Mouse (Mus musculus): ENCODE data around the gene Tmem41b. TPM values are rescaled to one million over a fixed set of nuclear protein-coding genes. Genes with fewer than 3 reads are reported as not detected.
"Not testable (repeated sequence)": the region's sequence is repeated elsewhere in the genome, so short reads cannot be mapped to it uniquely, and the experiment has no call there.

The Tmem41b gene
- polyA plus RNA-seq (2015; fragmentation: Nextera tagmentation; extraction: Ambion mirVana) = 61.8 and 65.6 TPM in 2 replicates

- H3K27me3 ChIP-seq; H3K36me3 ChIP-seq; H3K9me3 ChIP-seq; ATAC-seq (ENCODE audit: low FRiP score, low read depth): not testable (repeated sequence)
- Histone ChIP-seq H3K4me1 (replicated peaks) (peaks cover 21% of the 10 kb centered on the region), H3K4me2 (peak within 1 kb of the TSS; percentile 71), H3K4me3 (peak within 1 kb of the TSS; percentile 59), H3K27ac (replicated peaks) (peak within 1 kb of the TSS; percentile 84), H3K9ac (peak within 1 kb of the TSS; percentile 60)
- WGBS = 36% methylated on average over 6 of the region's 6 CpGs
Measured at GRCm38 (mm10) chr7:109986775-109987174, at the start of gene Tmem41b. Gene Tmem41b (minus strand): TSS chr7:109986929.

- Histone ChIP-seq H3K9me3 (no peaks in the 10 kb centered on the region), H3K4me2 (no peak overlapping the region), H3K27me3 (no peaks in the 10 kb centered on the region), H3K4me3 (no peak overlapping the region), H3K27ac (replicated peaks) (no peak overlapping the region), H3K36me3 (peaks cover 33% of the 10 kb centered on the region), H3K4me1 (replicated peaks) (no peaks in the 10 kb centered on the region), H3K9ac (no peak overlapping the region)
- ATAC-seq (ENCODE audit: low FRiP score, low read depth) = no peak
- WGBS = 85% methylated on average over 3 of the region's 3 CpGs
Measured at GRCm38 (mm10) chr7:110030342-110030741, 43.6 kb upstream of the Tmem41b start.

- no peak for ATAC-seq (ENCODE audit: low FRiP score, low read depth)
- H3K4me1 ChIP-seq (replicated peaks) = no peaks in the 10 kb centered on the region
- H3K9ac ChIP-seq = no peak overlapping the region
- no peak overlapping the region for H3K4me2 ChIP-seq
- WGBS = 66% methylated on average over 1 of the region's 1 CpGs
- H3K27me3 ChIP-seq = no peaks in the 10 kb centered on the region
- H3K9me3 ChIP-seq = no peaks in the 10 kb centered on the region
- H3K4me3 ChIP-seq = no peak overlapping the region
- H3K36me3 ChIP-seq = peaks cover 32% of the 10 kb centered on the region
- no peak overlapping the region for H3K27ac ChIP-seq (replicated peaks)
Measured at GRCm38 (mm10) chr7:110028826-110029225, 42.1 kb upstream of the Tmem41b start.

DNA sequence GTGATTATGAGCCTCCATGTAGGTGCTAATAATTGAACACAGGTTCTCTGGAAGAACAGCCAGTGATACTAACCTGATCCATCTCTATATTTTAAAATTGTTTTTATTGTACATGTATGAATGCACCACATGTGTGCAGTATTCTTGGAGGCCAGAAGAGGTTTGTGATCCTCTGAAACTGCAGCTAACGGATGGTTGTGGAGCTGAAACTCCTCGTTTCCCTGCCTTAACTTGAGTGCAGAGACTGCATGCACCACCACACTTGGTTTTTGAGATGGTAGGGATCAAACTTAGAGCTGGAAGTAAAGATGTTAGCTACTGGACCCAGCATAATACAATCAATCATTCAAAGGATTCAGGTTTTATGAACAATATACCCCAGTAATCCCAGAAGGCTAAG lies 39.9 kb upstream of the Tmem41b start:
- ATAC-seq (ENCODE audit: low FRiP score, low read depth) = no peak

GRCm38 (mm10) chr7:110023553-110023952 lies 36.8 kb upstream of the Tmem41b start:
- Histone ChIP-seq H3K27ac (replicated peaks) (no peak overlapping the region), H3K36me3 (peaks cover 3% of the 10 kb centered on the region; the same call in 1 of the 2 replicates), H3K4me1 (replicated peaks) (peaks cover 19% of the 10 kb centered on the region), H3K27me3 (no peaks in the 10 kb centered on the region), H3K9me3 (no peaks in the 10 kb centered on the region), H3K9ac (no peak overlapping the region), H3K4me3 (no peak overlapping the region), H3K4me2 (no peak overlapping the region)
- no peak for ATAC-seq (ENCODE audit: low FRiP score, low read depth)
- WGBS = 98% methylated on average over 1 of the region's 1 CpGs

More for the DNA sequence above, 39.9 kb upstream of the Tmem41b start:
- no peak overlapping the region for H3K4me2 ChIP-seq
- H3K36me3 ChIP-seq = peaks cover 15% of the 10 kb centered on the region; the same call in 1 of the 2 replicates
- no peaks in the 10 kb centered on the region for H3K9me3 ChIP-seq
- no peak overlapping the region for H3K4me3 ChIP-seq
- no peak overlapping the region for H3K27ac ChIP-seq (replicated peaks)
- WGBS = 77% methylated on average over 2 of the region's 2 CpGs
- H3K4me1 ChIP-seq (replicated peaks) = no peaks in the 10 kb centered on the region
- H3K27me3 ChIP-seq = no peaks in the 10 kb centered on the region
- no peak overlapping the region for H3K9ac ChIP-seq

- Histone ChIP-seq H3K27me3 (no peaks in the 10 kb centered on the region), H3K9ac (peak overlapping the region; percentile 82), H3K9me3 (no peaks in the 10 kb centered on the region), H3K4me2 (peak overlapping the region; percentile 89), H3K4me3 (peak overlapping the region; percentile 79), H3K4me1 (replicated peaks) (peaks cover 19% of the 10 kb centered on the region), H3K27ac (replicated peaks) (peak overlapping the region; percentile 88), H3K36me3 (no peaks in the 10 kb centered on the region)
- WGBS = under 1% methylated on average over 42 of the region's 42 CpGs
- peak; percentile 77 for ATAC-seq (ENCODE audit: low FRiP score, low read depth)
Measured at GRCm38 (mm10) chr7:110018631-110019482, 32.1 kb upstream of the Tmem41b start.

GRCm38 (mm10) chr7:110018117-110018630 lies 31.4 kb upstream of the Tmem41b start, which contains the start of gene Ipo7:
Gene Ipo7 (plus strand): TSS chr7:110018274.
- WGBS = under 1% methylated on average over 48 of the region's 48 CpGs

DNA sequence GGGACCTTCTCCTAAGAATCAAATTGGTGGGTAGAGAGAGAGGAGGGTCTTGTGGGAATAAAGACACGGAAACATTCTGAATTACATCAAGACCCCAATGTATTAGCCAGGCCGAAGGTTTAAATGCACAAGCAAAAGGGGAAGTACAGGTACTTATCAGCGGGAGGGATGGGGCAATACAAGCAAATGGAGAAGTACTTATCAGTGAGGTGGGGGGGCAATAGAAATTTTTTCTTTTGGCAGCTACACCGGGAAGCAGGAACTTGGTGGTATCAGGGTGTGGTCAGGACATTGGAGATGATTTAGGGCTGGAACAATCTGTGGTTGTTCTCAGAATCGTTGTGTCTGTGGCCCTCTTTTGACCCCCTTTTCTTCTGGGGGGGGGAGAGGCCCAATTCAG lies 27.5 kb upstream of the Tmem41b start:
- no peak overlapping the region for H3K4me2 ChIP-seq
- peaks cover 4% of the 10 kb centered on the region for H3K4me1 ChIP-seq (replicated peaks)
- WGBS = 88% methylated on average over 5 of the region's 5 CpGs
- no peak overlapping the region for H3K9ac ChIP-seq
- no peaks in the 10 kb centered on the region for H3K9me3 ChIP-seq
- H3K36me3 ChIP-seq = no peaks in the 10 kb centered on the region
- no peak overlapping the region for H3K4me3 ChIP-seq
- no peaks in the 10 kb centered on the region for H3K27me3 ChIP-seq
- no peak for ATAC-seq (ENCODE audit: low FRiP score, low read depth)
- H3K27ac ChIP-seq (replicated peaks) = no peak overlapping the region

More at GRCm38 (mm10) chr7:110018117-110018630, 31.4 kb upstream of the Tmem41b start, which contains the start of gene Ipo7:
- Histone ChIP-seq H3K4me2 (peak within 1 kb of the TSS; percentile 89), H3K27me3 (no peaks in the 10 kb centered on the region), H3K36me3 (no peaks in the 10 kb centered on the region), H3K4me3 (peak within 1 kb of the TSS; percentile 79), H3K9ac (peak within 1 kb of the TSS; percentile 82), H3K27ac (replicated peaks) (peak within 1 kb of the TSS; percentile 88), H3K9me3 (no peaks in the 10 kb centered on the region), H3K4me1 (replicated peaks) (peaks cover 19% of the 10 kb centered on the region)
- ATAC-seq (ENCODE audit: low FRiP score, low read depth) = peak; percentile 98

- Histone ChIP-seq H3K27me3 (no peaks in the 10 kb centered on the region), H3K36me3 (no peaks in the 10 kb centered on the region), H3K27ac (replicated peaks) (no peak overlapping the region), H3K9ac (no peak overlapping the region), H3K4me1 (replicated peaks) (no peaks in the 10 kb centered on the region), H3K4me3 (no peak overlapping the region), H3K9me3 (no peaks in the 10 kb centered on the region), H3K4me2 (no peak overlapping the region)
- no peak for ATAC-seq (ENCODE audit: low FRiP score, low read depth)
- WGBS = 61% methylated on average over 1 of the region's 1 CpGs
Measured at GRCm38 (mm10) chr7:110011417-110011816, 24.7 kb upstream of the Tmem41b start.

- WGBS = 91% methylated on average over 6 of the region's 6 CpGs
- Histone ChIP-seq H3K27me3 (no peaks in the 10 kb centered on the region), H3K9ac (no peak overlapping the region), H3K4me1 (replicated peaks) (no peaks in the 10 kb centered on the region), H3K9me3 (no peaks in the 10 kb centered on the region), H3K36me3 (no peaks in the 10 kb centered on the region), H3K27ac (replicated peaks) (no peak overlapping the region), H3K4me2 (no peak overlapping the region), H3K4me3 (no peak overlapping the region)
- ATAC-seq (ENCODE audit: low FRiP score, low read depth) = no peak
Measured at GRCm38 (mm10) chr7:110009084-110009483, 22.4 kb upstream of the Tmem41b start.

- no peak overlapping the region for H3K9ac ChIP-seq
- no peaks in the 10 kb centered on the region for H3K4me1 ChIP-seq (replicated peaks)
- no peaks in the 10 kb centered on the region for H3K27me3 ChIP-seq
- no peaks in the 10 kb centered on the region for H3K9me3 ChIP-seq
- ATAC-seq (ENCODE audit: low FRiP score, low read depth) = no peak
- H3K36me3 ChIP-seq = no peaks in the 10 kb centered on the region
- H3K4me3 ChIP-seq = no peak overlapping the region
- no peak overlapping the region for H3K27ac ChIP-seq (replicated peaks)
- H3K4me2 ChIP-seq = no peak overlapping the region
- WGBS = 95% methylated on average over 1 of the region's 1 CpGs
Measured at GRCm38 (mm10) chr7:110008513-110008912, 21.8 kb upstream of the Tmem41b start.

DNA sequence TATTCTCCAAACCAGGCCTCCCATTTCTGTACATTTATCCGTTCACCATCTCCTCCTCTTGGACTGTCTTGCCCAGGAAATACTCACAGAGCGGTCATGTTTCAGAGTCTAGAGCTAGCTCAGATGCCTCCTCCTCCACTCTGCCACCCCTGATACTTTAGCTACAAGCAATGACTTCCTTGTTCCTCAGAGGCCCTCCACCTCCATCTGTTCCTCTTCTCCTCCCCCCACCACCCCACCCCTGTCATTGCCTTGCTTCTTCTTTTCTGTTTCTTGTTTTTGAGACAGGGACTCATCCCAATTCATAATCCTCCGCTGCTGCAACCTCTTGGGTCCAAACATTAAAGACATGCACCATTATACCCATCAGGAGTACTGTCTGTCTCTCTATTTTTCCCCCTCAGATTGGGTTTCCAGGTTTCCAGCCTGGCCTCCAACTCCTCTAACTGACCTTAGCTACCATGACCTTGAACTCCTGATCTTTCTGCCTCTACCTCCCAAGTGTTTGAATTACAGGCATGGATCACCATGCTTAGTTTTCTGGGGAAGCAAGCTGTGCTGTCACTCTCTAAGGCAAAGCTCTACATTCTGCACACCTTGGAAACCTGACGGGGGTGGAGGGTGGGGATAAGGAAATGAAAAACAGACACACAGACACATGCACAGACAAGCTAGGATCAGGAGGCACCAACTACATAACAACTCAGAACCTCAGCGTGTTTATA lies 19.9 kb upstream of the Tmem41b start:
- no peak overlapping the region for H3K4me2 ChIP-seq
- H3K27me3 ChIP-seq = no peaks in the 10 kb centered on the region
- no peaks in the 10 kb centered on the region for H3K36me3 ChIP-seq
- H3K9ac ChIP-seq = no peak overlapping the region
- 84% methylated on average over 5 of the region's 5 CpGs for WGBS
- H3K9me3 ChIP-seq = no peaks in the 10 kb centered on the region
- H3K27ac ChIP-seq (replicated peaks) = no peak overlapping the region
- H3K4me1 ChIP-seq (replicated peaks) = no peaks in the 10 kb centered on the region; the same call in 1 of the 2 replicates
- H3K4me3 ChIP-seq = no peak overlapping the region
- ATAC-seq (ENCODE audit: low FRiP score, low read depth) = no peak
